Mouse (Mus musculus): ENCODE results near the gene Serinc1. TPM values are rescaled to one million over a fixed set of nuclear protein-coding genes. Genes with fewer than 3 reads are reported as not detected.
"Not testable (repeated sequence)": the region's sequence is repeated elsewhere in the genome, so short reads cannot be mapped to it uniquely, and the experiment has no call there.

Serinc1 gene
- polyA plus RNA-seq (2016; fragmentation: Nextera tagmentation; extraction: Ambion mirVana): 211 and 213 TPM in 2 replicates

GRCm38 (mm10) chr10:57532218-57533101 is at the start of gene Serinc1:
TSS of gene Serinc1 (minus strand) at chr10:57532530.
- Histone ChIP-seq H3K27ac (peak within 1 kb of the TSS; percentile 94), H3K4me2 (peak within 1 kb of the TSS; percentile 69), H3K9ac (peak within 1 kb of the TSS; percentile 90), H3K36me3 (replicated peaks) (peaks cover 2% of the 10 kb centered on the region; the same call in 1 of the 2 replicates), H3K4me1 (peaks cover 29% of the 10 kb centered on the region), H3K4me3 (replicated peaks) (peak within 1 kb of the TSS; percentile 91), H3K9me3 (no peaks in the 10 kb centered on the region), H3K27me3 (no peaks in the 10 kb centered on the region)
- peak; percentile 100 for ATAC-seq (ENCODE audit: low FRiP score)
- WGBS: 12% methylated on average over 49 of the region's 49 CpGs

- Histone ChIP-seq H3K27ac (no peak overlapping the region), H3K4me1 (no peaks in the 10 kb centered on the region; the same call in 1 of the 2 replicates), H3K36me3 (replicated peaks) (no peaks in the 10 kb centered on the region), H3K9ac (no peak overlapping the region), H3K4me2 (no peak overlapping the region), H3K9me3 (no peaks in the 10 kb centered on the region), H3K4me3 (replicated peaks) (no peak overlapping the region), H3K27me3 (no peaks in the 10 kb centered on the region)
- 53% methylated on average over 2 of the region's 2 CpGs for WGBS
- no peak for ATAC-seq (ENCODE audit: low FRiP score)
Measured at GRCm38 (mm10) chr10:57576721-57577120, 44.4 kb upstream of the Serinc1 start.

- Histone ChIP-seq H3K36me3 (replicated peaks) (no peaks in the 10 kb centered on the region), H3K9ac (no peak overlapping the region), H3K4me2 (no peak overlapping the region), H3K4me1 (peaks cover 16% of the 10 kb centered on the region), H3K27me3 (no peaks in the 10 kb centered on the region; the same call in 1 of the 2 replicates), H3K4me3 (replicated peaks) (no peak overlapping the region), H3K27ac (no peak overlapping the region), H3K9me3 (no peaks in the 10 kb centered on the region)
- peak; percentile 53; the same call in 1 of the 2 replicates for ATAC-seq (ENCODE audit: low FRiP score)
- 15% methylated on average over 4 of the region's 4 CpGs for WGBS
Measured at GRCm38 (mm10) chr10:57572130-57572529, 39.8 kb upstream of the Serinc1 start.

GRCm38 (mm10) chr10:57571211-57571730 is 38.9 kb upstream of the Serinc1 start:
- H3K4me3 ChIP-seq (replicated peaks): no peak overlapping the region
- no peak overlapping the region for H3K4me2 ChIP-seq
- H3K27me3 ChIP-seq: no peaks in the 10 kb centered on the region; the same call in 1 of the 2 replicates
- no peak for ATAC-seq (ENCODE audit: low FRiP score)
- H3K27ac ChIP-seq: no peak overlapping the region
- no peaks in the 10 kb centered on the region for H3K36me3 ChIP-seq (replicated peaks)
- H3K9ac ChIP-seq: no peak overlapping the region
- H3K4me1 ChIP-seq: peaks cover 16% of the 10 kb centered on the region
- H3K9me3 ChIP-seq: no peaks in the 10 kb centered on the region
- 39% methylated on average over 8 of the region's 8 CpGs for WGBS

DNA sequence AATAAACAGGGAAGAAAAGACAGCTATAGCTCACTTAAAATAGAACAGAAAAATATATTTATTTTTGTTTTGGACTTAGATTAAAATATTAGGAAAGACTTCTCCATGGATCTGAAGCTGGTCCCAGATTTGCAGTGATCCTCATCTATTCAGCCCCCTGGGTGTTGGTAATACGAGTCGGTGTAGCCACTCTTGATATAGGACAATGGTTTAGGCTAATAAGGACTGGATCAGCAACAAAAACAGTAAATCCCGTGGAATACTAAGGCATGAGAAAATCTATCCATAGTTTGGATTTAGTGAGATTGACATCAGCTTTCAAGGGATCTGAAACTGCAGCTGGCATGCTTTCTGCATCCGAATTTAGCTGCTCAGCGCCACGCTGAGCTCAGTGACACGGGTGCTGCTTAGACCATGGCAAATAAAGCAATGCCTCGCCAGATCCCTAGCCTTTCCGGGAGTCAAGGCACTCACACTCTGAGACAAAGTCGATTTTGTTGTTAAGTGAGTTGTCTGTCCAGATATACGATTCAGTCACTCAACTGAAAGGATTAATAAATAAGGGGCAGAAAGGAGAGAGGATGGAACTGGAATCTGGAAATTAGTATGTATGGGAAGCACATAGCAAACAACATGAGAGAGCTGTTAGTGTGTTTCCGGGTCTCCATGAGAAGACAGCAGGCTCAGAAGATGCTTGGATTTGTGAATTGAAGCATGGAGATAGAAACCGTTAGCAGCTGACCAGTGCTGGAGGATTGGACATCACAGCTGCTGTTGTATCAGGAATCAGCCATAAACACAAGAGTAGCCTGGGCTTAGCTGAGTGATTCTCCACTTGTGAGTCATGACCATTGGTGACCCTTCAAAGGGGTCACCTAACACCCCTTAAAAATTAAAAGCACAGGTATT is 36.9 kb upstream of the Serinc1 start:
- peak overlapping the region; percentile 53 for H3K27ac ChIP-seq
- H3K27me3 ChIP-seq: no peaks in the 10 kb centered on the region; the same call in 1 of the 2 replicates
- 41% methylated on average over 13 of the region's 13 CpGs for WGBS
- H3K9ac ChIP-seq: no peak overlapping the region
- H3K9me3 ChIP-seq: no peaks in the 10 kb centered on the region
- no peaks in the 10 kb centered on the region for H3K36me3 ChIP-seq (replicated peaks)
- peak overlapping the region; percentile 26 for H3K4me2 ChIP-seq
- peak; percentile 57; the same call in 1 of the 2 replicates for ATAC-seq (ENCODE audit: low FRiP score)
- peaks cover 16% of the 10 kb centered on the region for H3K4me1 ChIP-seq
- H3K4me3 ChIP-seq (replicated peaks): no peak overlapping the region

DNA sequence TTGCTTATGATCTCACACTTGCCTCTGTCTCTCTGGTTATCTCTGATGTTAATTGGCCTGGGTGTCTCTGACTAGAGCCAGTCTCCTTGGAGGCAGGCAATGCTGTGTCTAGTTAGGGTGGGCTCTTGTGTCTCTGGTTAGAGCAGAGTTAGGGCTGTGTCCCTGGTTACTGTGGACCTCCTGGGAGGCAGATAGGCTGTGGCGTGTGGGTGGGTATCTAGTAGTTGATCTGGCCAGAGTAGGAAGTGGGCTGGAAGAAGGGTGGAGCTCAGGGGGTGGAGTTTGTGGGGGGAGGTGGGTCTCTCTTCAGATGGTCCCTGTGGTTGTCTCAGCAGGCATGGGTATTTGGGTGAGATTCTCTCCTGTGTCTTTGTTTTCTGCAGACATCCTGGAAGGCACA is 33.9 kb upstream of the Serinc1 start:
- 44% methylated on average over 1 of the region's 1 CpGs for WGBS
- Histone ChIP-seq H3K4me1 (peaks cover 16% of the 10 kb centered on the region), H3K36me3 (replicated peaks) (no peaks in the 10 kb centered on the region), H3K27me3 (no peaks in the 10 kb centered on the region; the same call in 1 of the 2 replicates), H3K4me3 (replicated peaks) (no peak overlapping the region), H3K27ac (no peak overlapping the region), H3K9me3 (no peaks in the 10 kb centered on the region), H3K9ac (no peak overlapping the region), H3K4me2 (no peak overlapping the region)
- ATAC-seq (ENCODE audit: low FRiP score): no peak

DNA sequence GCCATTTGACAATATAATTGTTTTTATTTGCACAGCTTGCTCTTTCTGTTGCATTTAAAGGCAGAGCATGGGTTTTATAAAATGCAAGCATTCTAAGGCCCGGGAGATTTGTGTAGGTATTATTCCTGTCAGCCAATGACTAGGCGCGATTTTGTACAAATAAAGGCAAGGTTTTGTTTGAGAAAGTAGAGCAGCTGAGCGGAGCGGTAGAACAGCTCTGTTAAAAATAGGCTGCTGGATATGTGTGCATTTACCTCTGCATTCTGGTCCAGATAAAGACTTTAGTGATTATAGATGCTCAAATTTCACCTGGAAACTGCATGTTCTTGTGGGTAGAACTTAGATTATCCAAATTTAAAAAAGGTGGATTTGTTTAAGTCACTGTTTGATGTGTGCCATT is 25.3 kb upstream of the Serinc1 start:
- H3K4me3 ChIP-seq (replicated peaks): no peak overlapping the region
- H3K36me3 ChIP-seq (replicated peaks): no peaks in the 10 kb centered on the region
- no peak for ATAC-seq (ENCODE audit: low FRiP score)
- H3K4me1 ChIP-seq: no peaks in the 10 kb centered on the region
- H3K27ac ChIP-seq: no peak overlapping the region
- WGBS: 66% methylated on average over 5 of the region's 5 CpGs
- no peak overlapping the region for H3K9ac ChIP-seq
- H3K27me3 ChIP-seq: no peaks in the 10 kb centered on the region
- no peaks in the 10 kb centered on the region for H3K9me3 ChIP-seq
- H3K4me2 ChIP-seq: no peak overlapping the region

DNA sequence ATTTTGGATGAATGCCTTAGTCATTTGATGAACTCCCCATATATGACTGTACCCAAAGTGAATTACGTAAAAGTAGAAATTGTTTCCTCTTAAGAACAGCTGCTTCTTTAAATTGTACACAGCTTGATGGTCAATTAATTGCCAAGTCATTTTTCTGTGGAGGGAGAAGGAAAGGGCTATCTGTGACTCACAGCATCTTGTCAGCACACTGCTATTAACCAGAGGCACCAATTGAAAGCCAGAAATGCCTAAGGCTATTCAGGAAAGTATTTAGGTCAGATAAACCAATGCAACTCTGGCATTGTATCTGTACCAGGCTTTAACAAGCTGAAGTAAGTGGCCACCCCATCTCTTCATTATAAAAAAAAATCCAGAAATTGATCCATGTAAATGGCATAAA is 21.4 kb upstream of the Serinc1 start:
- Histone ChIP-seq H3K9ac (no peak overlapping the region), H3K4me1 (no peaks in the 10 kb centered on the region), H3K4me2 (no peak overlapping the region), H3K4me3 (replicated peaks) (no peak overlapping the region), H3K9me3 (no peaks in the 10 kb centered on the region), H3K36me3 (replicated peaks) (no peaks in the 10 kb centered on the region), H3K27ac (no peak overlapping the region), H3K27me3 (no peaks in the 10 kb centered on the region)
- ATAC-seq (ENCODE audit: low FRiP score): no peak
- 98% methylated on average over 1 of the region's 1 CpGs for WGBS

GRCm38 (mm10) chr10:57549631-57550030 is 17.3 kb upstream of the Serinc1 start:
- Histone ChIP-seq H3K4me2 (no peak overlapping the region), H3K4me3 (replicated peaks) (no peak overlapping the region), H3K9me3 (no peaks in the 10 kb centered on the region), H3K27ac (no peak overlapping the region), H3K27me3 (no peaks in the 10 kb centered on the region), H3K4me1 (no peaks in the 10 kb centered on the region), H3K9ac (no peak overlapping the region), H3K36me3 (replicated peaks) (no peaks in the 10 kb centered on the region)
- no peak for ATAC-seq (ENCODE audit: low FRiP score)
- WGBS: 82% methylated on average over 4 of the region's 4 CpGs

GRCm38 (mm10) chr10:57543890-57544289 is 11.6 kb upstream of the Serinc1 start:
- 75% methylated on average over 9 of the region's 9 CpGs for WGBS
- H3K27me3 ChIP-seq; H3K4me2 ChIP-seq; H3K4me1 ChIP-seq; H3K4me3 ChIP-seq (replicated peaks); ATAC-seq (ENCODE audit: low FRiP score); H3K9ac ChIP-seq; H3K27ac ChIP-seq; H3K9me3 ChIP-seq; H3K36me3 ChIP-seq (replicated peaks): not testable (repeated sequence)

DNA sequence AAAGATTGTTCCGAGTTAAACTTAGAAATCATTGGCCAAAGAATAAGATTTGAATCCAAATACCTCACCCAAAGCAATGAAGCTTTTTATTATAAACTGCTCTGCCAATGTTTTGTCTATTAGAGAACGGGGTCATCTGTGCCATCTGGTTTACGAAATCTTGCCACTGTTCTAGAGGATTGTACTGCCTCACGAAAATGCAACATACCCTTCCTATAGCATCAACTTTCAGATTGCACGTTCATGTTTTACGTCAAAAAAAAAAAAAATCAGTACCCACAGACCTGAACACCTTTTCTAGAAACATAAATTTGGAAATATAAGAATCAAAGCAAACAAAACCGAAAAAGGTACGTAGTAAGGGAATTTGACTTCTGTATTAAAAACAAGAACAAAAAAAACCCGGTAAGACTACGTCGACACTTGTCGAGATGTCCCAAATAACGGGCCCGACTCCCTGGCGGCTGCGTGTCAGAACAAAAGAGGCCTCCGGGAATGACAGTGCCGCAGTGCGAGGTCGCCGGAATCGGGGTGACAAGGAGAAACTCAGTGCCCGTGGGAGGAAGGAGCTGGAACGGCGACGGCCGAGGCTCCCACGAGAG is 613 bp downstream of the Serinc1 start:
- H3K4me2 ChIP-seq: peak overlapping the region; percentile 69
- H3K9me3 ChIP-seq: no peaks in the 10 kb centered on the region
- ATAC-seq (ENCODE audit: low FRiP score): no peak
- 4% methylated on average over 28 of the region's 28 CpGs for WGBS
- H3K36me3 ChIP-seq (replicated peaks): peaks cover 9% of the 10 kb centered on the region
- peaks cover 29% of the 10 kb centered on the region for H3K4me1 ChIP-seq
- peak overlapping the region; percentile 91 for H3K4me3 ChIP-seq (replicated peaks)
- no peaks in the 10 kb centered on the region for H3K27me3 ChIP-seq
- peak overlapping the region; percentile 90 for H3K9ac ChIP-seq
- peak overlapping the region; percentile 94 for H3K27ac ChIP-seq

All from forebrain, embryonic 12.5 days (tissue).